Mouse (Mus musculus): ENCODE measurements at regions not wholly inside any gene's neighbourhood (a gene's known extent, or its start where the extent isn't known, plus 50 kb on each side); places are given as distances from the start of the nearest gene placed in this dataset.

DNA sequence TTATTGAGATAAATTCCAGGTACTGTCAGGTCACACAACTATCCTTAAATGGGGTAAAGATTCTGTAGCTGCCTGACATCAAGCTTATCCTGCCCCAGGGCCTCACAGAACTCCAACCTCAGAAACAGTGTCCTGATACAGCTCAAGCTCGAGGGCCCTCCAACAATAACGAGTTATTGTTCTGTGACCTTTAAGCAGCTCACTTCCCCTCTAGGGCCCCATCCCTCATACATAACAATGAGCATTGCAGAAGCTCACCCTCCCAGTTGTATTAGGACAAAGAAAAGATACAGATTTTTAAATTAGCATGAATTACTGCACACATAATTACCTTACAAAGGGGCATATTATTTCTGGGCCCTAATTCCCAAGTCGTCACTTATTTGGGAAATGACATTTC is 293.5 kb upstream of the Trpc7 start:
- DNase-seq (ENCODE audit: low spot score): no peak

DNA sequence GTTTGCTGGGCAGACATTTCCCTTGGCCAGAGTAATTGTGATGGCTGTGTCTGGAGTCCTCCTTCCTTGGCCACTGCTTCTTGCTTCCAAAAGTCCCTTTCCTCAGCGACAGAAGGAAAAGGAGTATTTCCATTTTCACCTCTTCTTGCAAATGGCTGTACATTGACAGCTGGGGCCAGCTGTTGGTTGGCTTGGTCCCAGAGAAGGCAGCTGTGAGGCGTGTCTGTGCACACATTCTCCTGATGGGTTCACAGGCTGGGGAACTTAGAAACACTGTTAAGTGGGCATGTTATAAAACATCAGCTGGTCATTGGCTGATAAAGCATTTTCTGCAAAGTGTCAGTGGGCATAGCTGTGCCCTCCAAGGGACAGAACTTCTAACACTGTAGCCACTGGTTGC is 290.4 kb upstream of the Trpc7 start:
- no peak for DNase-seq (ENCODE audit: low spot score)

DNA sequence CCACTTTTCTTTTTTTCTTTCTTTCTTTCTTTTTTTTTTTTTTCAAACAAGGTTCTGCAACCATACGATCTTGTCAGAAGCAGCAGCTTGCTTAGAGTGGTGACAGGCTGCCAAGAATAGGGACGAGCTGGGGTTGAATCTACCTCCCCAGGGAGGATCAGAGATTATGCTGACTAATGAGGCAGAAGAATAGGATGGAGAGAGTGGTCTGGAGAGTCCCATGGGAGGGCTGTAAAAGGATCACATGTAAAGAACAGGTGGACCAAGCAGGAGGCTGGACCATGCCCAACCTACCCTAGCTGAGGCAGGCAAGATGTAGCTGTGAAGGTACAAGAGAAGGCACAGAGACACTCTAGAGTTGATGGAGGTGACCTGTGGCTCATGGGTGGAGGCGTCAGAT is 274.4 kb upstream of the Trpc7 start:
- no peak for DNase-seq (ENCODE audit: low spot score)

DNA sequence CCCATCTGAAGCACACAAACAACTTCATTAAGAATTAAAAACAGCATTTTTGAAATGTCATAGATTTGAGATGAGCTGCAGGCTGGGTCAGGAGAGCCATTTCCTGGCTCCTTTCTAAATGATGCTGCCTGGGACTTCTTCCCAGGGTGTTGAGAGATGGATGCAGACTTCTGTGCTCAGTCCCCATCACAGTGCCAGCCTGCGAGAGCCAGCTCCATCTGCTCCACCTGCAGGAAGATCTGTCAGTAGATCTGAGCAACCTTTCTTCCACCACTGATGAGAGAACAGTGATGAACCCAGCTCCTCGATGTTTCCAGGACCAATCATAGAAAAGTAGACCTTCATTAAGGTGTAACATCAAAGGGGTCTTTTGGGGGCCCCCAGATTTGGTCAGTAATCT is 273.8 kb upstream of the Trpc7 start:
- peak; percentile 24 for DNase-seq (ENCODE audit: low spot score)

DNA sequence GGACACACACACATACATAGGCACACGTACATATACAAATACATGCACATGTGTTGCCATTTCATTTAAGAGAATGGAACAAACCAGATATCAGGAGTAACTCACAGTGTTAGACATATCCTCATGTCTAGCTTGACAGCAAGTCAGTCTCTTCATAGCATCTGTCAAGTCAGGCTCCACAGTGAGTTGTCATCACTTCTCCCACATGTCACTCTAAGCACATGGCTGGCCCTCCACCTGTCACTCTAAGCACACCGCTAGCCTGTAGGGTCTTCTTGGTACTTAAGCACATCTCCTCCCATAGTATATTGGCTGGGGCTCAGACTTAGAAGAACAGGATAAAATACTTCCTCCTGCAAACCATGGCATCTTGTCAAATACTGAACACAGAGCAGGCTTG is 269.6 kb upstream of the Trpc7 start:
- DNase-seq (ENCODE audit: low spot score): no peak

DNA sequence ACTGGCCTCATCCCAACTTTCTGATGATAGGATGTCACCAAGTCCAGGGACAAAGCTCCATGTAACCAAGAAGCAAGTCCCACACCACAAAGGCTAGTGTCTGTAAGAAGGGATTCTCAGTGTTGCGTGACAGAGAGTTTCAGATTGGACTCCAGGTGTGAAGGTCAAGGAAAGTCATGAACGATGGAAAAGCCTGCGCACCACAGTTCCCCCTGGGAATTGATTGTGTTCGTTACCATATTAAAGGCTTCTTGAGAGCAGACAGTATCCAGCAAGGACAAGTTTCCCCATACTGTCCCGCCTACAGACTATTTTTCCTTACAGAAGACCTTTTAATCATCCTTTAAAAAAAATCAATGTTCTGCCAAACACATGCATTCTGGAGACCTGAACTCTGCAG is 257.0 kb upstream of the Trpc7 start:
- DNase-seq (ENCODE audit: low spot score): no peak

DNA sequence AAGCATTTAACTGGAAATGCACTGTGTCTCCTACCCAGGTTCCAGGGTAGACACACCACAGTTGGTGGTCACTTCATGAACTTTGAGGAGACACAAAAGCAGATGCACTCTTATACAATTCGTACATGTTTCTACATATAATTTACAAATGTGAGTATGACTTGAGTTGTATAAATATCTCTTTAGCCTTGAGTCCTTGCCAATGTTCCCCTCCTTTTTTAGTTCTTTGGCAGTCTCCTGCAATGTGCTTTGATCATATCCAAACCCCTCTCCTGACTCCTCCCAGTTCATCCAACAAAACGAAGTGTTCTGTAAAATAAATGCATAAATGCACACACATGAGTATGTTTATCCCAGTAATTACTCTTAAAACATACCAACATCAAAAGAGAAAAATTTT is 251.8 kb upstream of the Trpc7 start:
- DNase-seq (ENCODE audit: low spot score): no peak

DNA sequence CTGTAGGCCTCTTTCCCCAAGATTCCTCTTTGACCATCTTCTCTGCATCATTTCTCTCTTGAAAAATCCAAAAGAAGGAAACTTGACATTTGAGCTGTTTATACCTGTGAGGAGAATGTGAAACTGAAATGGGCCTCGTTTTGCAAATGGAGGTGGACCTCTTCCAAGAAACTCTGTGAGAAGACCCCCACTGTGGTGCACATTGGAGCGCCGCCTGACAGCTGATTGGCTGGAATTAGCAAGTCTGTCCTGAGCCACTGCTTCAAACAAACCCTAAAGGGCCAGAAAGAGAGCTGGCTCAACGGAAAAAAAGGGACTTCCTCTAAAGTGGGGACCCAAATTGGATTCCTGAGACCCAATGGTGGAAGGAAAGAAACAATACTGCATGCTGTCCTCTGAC is 250.9 kb upstream of the Trpc7 start:
- no peak for DNase-seq (ENCODE audit: low spot score)

DNA sequence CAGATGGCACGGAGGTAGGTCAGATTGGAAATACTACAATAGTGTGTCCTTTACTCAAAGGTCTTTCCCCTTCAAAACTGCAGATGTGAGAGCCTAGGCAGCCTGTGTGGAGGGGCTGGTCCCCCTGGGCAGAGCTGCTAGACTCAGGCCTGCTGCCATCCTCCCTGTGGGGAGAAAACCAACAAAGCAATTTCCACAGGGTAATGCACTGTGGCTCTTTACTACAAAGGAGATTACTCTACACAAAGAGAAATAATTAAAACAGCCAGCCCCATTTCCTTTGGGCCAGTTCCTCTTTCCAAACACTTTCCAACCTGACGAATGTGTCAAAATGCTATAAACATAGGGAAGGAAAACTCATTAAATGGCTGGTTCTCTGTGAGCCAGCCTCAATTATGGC is 250.0 kb upstream of the Trpc7 start:
- DNase-seq (ENCODE audit: low spot score): no peak

DNA sequence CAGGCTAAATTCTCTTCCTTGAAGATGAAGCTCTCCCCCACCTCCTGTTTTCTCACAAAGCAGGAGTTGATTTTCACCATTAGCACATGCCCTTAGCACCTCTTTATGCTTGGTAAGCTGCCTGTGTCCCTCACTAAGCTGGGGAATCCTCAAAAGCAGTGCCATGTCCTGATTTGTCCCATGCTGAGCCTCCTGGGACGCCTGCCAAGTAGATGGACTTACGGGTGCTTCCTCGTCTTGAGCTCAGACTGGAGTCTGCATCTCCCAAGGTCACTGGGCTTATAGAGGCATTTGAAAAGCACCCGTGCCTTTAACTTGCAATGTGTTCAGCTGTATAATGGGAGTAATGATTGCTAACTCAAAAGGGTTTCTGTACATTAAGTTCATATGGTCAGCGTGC is 247.1 kb upstream of the Trpc7 start:
- no peak for DNase-seq (ENCODE audit: low spot score)

DNA sequence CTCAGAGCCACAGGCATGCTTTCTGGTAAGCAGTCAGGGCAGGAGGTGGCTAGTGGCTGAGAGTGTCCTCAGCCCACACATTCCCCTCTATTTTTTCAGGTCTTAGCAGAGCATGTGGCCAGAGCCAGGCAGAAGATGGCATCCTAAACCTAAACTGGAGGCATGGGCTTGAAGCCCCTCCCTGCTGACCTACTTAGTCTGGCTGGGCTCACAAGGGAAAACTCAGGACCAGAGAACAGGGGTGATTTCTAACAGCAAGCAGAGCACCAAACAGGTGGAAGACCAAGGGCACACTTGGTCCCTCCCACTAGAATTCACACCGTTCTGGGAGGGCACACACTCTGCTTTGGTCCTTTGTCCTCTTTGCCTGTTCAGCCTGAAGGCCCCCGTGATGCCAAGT is 246.6 kb upstream of the Trpc7 start:
- no peak for DNase-seq (ENCODE audit: low spot score)

DNA sequence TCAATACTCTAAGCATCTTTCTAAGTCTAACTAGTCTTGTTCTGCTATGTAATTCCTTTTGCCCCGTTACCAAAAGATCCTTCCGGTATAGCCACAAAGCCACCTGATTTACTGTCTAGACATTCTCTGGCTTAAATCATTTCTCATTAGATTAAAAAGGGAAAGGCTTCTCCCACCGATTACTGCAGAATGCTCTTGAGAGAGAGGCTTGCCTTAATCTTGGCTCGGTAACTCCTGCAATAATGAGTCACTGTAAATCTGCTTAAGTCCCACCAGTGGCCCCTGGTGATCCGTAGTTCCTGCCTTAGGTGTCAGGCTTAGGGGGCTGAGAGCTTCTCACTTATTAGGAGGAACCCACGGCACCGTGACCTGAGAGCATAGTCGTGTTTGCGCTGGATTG is 220.1 kb upstream of the Trpc7 start:
- DNase-seq (ENCODE audit: low spot score): no peak

DNA sequence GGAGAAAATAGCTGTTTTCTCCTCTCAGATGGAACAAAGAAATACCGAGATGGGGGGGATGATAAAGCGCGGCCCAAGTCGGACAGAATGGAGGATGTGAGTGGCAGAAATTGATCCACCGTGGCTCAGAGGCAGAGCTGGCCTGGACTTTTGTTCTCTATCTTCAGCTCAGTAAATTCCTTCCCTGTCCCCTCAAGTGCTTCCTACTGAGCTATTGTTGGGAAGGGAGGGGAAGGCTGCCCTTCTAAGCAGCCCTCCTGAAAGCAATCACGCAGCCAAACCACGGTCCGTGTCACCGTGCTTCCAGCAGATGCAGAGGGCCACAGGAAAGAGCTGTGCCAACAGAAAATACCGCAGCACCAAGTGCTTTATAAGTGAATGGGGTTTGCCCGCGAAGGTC is 212.2 kb upstream of the Trpc7 start:
- no peak for DNase-seq (ENCODE audit: low spot score)

DNA sequence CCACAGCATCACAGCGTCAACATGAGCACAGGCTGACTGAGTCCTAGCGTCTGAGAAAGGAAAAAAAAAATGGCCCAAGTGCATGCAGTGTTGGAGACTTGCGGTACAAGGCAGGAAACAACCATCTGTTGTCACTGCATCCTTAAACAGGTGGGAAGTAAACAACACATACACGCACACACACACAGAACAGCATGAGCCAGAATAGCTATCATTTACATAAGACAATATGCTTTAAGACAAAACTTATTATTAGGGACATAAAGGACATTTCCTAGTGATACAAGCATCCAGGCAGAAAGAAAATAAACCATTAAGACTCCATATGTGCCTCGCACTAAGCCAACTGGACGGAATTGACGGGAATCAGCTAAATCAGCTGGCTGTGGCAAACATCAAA is 203.8 kb upstream of the Trpc7 start:
- no peak for DNase-seq (ENCODE audit: low spot score)

DNA sequence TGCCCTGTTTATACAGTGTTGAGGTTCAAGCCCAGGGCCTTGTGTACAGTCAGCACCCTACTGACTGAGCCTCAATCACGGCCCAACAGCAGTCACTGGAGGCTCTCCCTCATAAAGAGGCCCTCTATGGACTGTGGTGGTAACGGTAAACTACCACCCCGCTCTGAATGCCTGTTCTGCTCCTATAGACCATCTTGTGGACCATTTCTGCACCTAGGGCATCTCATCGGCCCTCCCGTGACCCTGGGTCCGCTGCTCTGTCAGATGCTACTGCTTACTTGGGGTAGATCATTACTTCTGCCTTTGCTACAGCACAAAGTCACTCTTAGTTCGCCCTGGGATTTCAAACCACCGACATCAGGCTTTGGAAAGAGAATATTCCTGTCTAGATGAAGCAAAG is 196.1 kb upstream of the Trpc7 start:
- DNase-seq (ENCODE audit: low spot score): no peak

DNA sequence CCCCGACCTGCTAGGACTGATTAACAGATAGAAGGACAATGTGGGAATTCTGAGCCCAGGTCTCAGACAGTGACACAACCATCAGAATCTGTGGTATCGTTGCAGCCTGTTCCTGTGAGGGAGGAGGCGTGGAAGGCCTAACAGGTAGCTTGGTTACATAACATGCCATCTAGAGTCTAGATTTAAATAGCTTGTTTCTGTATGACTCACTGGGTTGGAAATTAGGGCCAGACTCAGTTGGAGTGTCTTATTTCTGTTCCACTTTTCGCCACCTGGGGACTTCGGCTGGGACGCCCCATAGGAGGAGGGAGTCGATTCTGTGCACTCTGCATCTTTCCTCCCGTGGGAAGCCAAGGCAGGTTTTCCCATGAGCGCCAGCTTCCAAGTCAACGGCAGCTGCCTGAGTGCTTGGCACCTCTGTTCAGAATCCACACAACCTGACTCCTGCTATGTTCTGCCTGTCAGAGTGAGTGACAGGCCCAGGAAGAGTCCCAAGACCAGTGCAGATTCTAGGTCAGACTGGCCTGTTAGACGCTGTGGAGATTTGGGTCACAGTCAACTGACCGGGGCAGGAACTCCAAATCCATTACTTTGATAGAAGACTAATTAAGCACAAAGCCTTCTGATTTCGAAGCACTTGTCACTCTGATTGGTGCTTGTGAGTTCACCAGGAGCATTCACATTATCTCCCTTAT is 193.7 kb upstream of the Trpc7 start:
- no peak for DNase-seq (ENCODE audit: low spot score)

DNA sequence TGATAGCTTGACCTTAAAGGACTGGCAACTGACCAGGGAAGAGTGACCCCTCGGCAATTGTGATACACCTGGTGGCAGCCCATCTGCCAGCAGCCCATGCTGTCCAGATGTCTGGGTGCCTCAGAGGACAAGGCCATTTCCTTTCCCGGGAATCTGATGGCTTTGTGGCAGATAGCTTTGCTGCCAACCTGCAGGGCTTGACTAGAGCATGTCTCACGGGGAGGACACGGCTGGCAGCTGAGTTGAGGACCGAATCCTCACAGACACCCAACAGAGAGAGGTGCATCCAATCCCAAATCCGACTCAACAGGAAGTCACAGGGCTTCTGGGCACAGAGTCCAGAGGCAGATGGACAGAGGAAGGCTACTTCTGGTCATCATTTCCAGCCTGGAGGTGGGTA is 192.2 kb upstream of the Trpc7 start:
- no peak for DNase-seq (ENCODE audit: low spot score)

DNA sequence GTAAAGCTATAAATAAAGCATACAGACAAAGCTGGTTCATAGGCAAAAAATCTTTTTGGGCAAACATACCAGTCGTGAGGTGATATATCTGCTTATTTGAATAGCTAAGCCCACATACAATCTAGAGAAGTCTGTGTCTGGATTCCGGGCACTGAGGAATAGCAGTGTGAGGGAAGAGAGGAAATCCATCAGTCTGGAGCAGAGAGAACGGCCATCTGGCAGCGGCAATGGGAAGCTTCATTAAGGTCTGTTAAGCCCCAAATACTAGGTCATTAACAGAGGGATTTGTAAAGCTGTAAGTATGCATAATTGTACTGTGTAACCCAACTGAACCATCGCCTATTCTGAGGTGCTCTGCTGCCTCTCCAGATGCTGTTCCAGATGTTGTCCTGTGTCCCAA is 191.6 kb upstream of the Trpc7 start:
- DNase-seq (ENCODE audit: low spot score): no peak

DNA sequence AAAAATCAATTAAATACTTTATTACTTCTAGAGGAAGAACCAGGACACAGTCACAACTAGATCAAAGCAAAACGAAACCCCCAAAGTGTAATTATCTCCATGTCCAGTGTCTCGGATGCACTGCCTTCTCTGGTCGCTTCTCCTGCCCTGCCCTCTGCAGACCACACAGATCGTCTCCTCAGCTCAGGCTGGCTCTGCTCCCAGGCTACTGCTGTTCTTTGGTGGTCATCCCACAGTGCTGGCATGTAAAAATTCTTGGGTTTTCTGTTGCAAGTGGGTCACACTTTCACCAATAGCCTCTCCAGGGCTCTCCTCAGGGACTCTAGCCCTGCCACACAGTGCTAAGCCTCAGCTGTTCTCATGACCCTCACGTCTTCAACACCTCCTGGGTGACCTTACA is 188.0 kb upstream of the Trpc7 start:
- no peak for DNase-seq (ENCODE audit: low spot score)

DNA sequence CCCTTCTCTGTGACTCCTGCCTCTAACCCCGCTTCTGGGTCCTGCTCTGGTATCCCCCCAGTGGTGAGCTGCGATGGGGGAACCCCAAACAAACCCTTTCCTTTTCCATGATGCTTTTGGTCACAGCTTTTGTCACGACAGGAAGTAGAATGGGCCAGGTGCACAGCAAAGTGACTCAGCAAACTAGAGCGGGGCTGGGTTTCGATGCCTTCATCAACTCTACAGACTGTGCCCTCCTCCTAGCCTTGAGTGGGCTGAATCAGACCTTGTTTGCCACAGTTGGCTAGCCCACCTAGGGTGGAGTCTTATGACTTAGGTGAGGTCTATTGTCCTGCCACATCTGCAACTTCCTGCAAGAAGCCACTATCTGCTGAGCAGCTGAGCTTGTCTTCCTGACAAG is 174.7 kb upstream of the Trpc7 start:
- DNase-seq (ENCODE audit: low spot score): no peak

DNA sequence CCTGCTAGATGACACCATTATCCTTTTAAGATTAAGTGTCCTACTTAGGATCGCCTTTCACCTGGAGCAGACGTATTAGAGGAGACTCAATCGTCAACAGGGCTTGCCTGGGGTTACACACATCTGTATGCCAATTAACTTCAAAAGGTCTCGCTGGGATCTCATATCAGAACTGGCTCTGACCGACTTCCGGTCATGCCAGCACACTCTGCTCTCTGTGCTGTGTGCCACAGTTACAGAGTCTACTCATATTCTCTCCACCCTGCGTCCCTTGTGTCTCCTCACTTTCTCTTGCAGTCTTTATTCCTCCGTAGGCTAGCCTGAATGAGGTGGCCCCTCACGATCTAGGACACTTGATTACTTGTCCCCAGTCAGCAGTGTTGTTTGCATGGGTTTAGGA is 165.9 kb upstream of the Trpc7 start:
- no peak for DNase-seq (ENCODE audit: low spot score)

DNA sequence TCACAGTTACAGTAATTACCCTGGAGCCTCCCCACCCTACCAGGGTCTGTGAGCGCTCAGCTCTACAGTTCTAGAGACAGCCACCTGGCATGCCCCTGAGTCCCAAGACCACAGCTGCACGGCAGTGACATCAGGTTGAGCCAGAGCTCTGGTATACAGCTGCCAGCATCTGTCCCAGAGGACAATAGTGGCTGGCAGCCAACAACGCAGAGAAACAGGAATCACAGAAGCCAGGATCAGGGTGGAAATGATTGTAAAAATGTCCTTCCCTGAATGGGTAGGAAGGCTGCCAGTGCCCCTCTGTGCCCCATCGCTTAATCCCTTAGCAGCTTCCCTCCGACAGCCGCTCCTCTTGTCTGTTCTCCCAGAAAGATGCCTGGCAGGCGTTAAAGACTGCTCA is 165.3 kb upstream of the Trpc7 start:
- no peak for DNase-seq (ENCODE audit: low spot score)

DNA sequence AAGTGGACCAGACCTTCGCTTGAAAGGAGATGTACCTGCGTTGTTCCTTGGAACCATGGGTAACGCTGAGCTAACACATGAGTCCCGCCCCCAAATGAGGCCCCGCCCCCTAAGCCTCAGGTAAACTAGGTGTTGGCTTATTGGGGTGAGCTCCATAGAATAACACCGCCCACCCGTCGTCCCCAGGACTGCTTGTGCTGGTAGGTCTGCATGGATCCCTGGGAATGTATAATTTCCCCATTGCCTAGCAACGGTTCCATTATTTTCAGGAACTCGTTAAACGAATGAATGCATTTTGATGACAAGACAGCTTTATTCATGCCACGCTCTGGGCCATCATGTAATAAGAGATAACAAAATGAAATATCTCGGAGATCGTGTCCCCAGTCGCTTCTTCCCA is 161.0 kb upstream of the Trpc7 start:
- DNase-seq (ENCODE audit: low spot score): no peak

DNA sequence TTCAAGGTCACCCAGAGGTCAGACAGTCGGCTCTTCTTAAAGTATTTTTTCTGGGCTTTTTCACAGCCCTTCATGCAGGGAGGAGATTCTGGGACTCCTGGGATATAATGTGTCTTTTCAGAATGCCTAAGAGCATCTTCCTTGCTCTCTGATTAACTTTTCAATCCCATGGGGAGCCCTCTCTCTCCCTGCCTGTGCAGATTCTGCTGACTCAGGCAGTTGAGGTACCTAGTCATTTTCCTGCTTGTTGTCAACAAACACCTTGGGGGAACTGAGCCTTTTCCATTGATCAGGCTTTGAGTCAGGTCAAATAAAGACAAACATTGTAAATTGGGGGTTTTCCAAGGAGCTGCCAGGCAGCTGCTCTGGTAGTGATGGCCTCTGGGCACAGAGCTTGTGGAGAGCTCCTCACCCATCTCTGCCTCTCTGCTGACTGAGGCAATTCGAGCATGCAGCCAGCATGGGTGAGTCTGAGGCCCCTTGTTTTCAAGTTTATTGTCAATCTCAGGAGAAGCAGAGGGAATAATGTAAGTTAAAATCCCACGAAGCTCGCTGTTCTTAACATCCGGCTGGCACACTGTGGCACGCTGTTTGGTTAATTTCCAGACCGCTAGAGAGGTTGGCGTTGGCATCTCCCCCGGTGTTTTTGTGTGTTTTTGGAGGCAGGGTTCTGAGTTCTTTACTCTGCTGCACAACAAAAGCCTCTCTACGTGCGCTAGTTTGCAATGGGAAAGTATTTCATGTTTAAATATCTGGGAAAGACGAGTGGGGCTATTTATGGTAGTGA is 159.8 kb upstream of the Trpc7 start:
- peak; percentile 4 for DNase-seq (ENCODE audit: low spot score)
